Mouse (Mus musculus) neural tube, embryonic 11.5 days (tissue): Measurements from ENCODE around the gene Dnm2. TPM values are rescaled to one million over a fixed set of nuclear protein-coding genes. Genes with fewer than 3 reads are reported as not detected.
"Not testable (repeated sequence)": the region's sequence is repeated elsewhere in the genome, so short reads cannot be mapped to it uniquely, and the experiment has no call there.

ENCODE experiments used
- ATAC-seq: fragments of 200-750 bp; cut with Nextera tagmentation; 2 replicates; pipeline ENCODE4 v1.8.0; 2017; ENCODE audit warnings: moderate number of reproducible peaks, mild to moderate bottlenecking, moderate TSS enrichment, moderate library complexity; ENCODE audit not compliant: insufficient read depth, low FRiP score, low TSS enrichment
- DNase-seq: peaks from one replicate; pipeline ENCODE4 v3.0.0-alpha.2; 2015; ENCODE audit warnings: low spot score
- H3K27ac ChIP-seq: fragments of 300-500 bp; sonication (generic); 2 replicates; pipeline ENCODE4 v1.5.1; 2014; ENCODE audit warnings: low read depth, mild to moderate bottlenecking, low read length
- H3K27me3 ChIP-seq: fragments of 300-500 bp; sonication (generic); 2 replicates; pipeline ENCODE4 v1.6.1; 2014; ENCODE audit warnings: mild to moderate bottlenecking, low read length, mixed read lengths; ENCODE audit not compliant: control insufficient read depth, insufficient read depth
- H3K36me3 ChIP-seq: fragments of 300-500 bp; sonication (generic); 2 replicates; pipeline ENCODE4 v1.6.1; 2014; ENCODE audit warnings: mild to moderate bottlenecking, low read length, moderate library complexity, mixed read lengths; ENCODE audit not compliant: control insufficient read depth, insufficient read depth
- H3K4me1 ChIP-seq: fragments of 300-500 bp; sonication (generic); 2 replicates; pipeline ENCODE4 v1.6.1; 2014; ENCODE audit warnings: low read length, mixed read lengths; ENCODE audit not compliant: control insufficient read depth, insufficient read depth
- H3K4me2 ChIP-seq: fragments of 300-500 bp; sonication (generic); 2 replicates; pipeline ENCODE4 v1.6.1; 2014; ENCODE audit warnings: low read depth, mild to moderate bottlenecking, moderate library complexity
- H3K4me3 ChIP-seq: fragments of 300-500 bp; sonication (generic); 2 replicates; pipeline ENCODE4 v1.5.1; 2014; ENCODE audit warnings: low read depth, low read length
- H3K9ac ChIP-seq: fragments of 300-500 bp; sonication (generic); 2 replicates; pipeline ENCODE4 v1.6.1; 2014; ENCODE audit warnings: mild to moderate bottlenecking, low read length
- H3K9me3 ChIP-seq: fragments of 300-500 bp; sonication (generic); 2 replicates; pipeline ENCODE4 v1.6.1; 2016; ENCODE audit warnings: low read length; ENCODE audit not compliant: control insufficient read depth
- WGBS: fragments of 180-500 bp; shearing (Covaris S2); extraction: QIAGEN DNeasy Blood & Tissue Kit; methylation state at CpG from one replicate; pipeline ENCODE4 v1.1.7; 2014; 5-methylcytosine and 5-hydroxymethylcytosine counted together
- polyA plus RNA-seq: library from polyadenylated mRNA; unstranded; fragments of >200 nt; fragmentation: Nextera tagmentation; extraction: Ambion mirVana; gene quantifications from 2 replicates; pipeline ENCODE4 v1.2.1, GENCODE M21; 2014

Gene Dnm2
- polyA plus RNA-seq, 1 experiment from 2014 or later = 69.7 TPM

- H3K27me3 ChIP-seq = no peaks in the 10 kb centered on the region
- WGBS = 88% methylated on average over 3 of the region's 3 CpGs
- DNase-seq (no peak), ATAC-seq (no peak)
- H3K4me2 ChIP-seq = no peak overlapping the region
- no peak overlapping the region for H3K27ac ChIP-seq
- no peaks in the 10 kb centered on the region for H3K4me1 ChIP-seq
- H3K9me3 ChIP-seq = no peaks in the 10 kb centered on the region
- no peaks in the 10 kb centered on the region; the same call in 1 of the 2 replicates for H3K36me3 ChIP-seq
- H3K4me3 ChIP-seq = no peak overlapping the region
- H3K9ac ChIP-seq = no peak overlapping the region
Observed at GRCm38 (mm10) chr9:21526634-21526944, 101.9 kb downstream of the Dnm2 start.

GRCm38 (mm10) chr9:21527100-21527801 lies 102.5 kb downstream of the Dnm2 start:
- Histone ChIP-seq H3K9me3 (no peaks in the 10 kb centered on the region), H3K4me1 (no peaks in the 10 kb centered on the region), H3K27me3 (no peaks in the 10 kb centered on the region), H3K9ac (no peak overlapping the region), H3K36me3 (no peaks in the 10 kb centered on the region; the same call in 1 of the 2 replicates), H3K4me2 (no peak overlapping the region), H3K4me3 (no peak overlapping the region), H3K27ac (no peak overlapping the region)
- no peak for DNase-seq
- ATAC-seq = no peak
- 95% methylated on average over 2 of the region's 2 CpGs for WGBS

DNA sequence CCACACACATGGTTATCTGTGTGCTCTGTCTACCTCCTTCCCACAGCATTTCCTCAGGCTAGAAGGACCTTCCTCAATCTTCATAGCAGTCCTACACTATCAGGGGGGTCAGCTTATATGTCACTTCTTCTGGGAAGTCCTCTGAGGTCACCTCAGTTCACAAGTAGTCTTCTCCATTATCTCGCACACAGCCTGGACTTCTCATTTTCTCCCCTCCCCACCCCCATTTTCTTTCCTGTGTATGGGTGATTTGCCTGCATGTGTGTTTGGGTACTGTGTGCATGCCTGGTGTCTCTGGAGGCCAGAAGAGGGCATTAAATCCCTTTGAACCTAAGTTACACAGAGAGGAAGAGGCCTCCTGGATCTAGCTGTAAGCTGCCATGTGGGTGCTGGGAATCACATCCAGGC lies 103.2 kb downstream of the Dnm2 start:
- 63% methylated on average over 1 of the region's 1 CpGs for WGBS
- H3K36me3 ChIP-seq = no peaks in the 10 kb centered on the region; the same call in 1 of the 2 replicates
- no peak for DNase-seq
- no peak for ATAC-seq
- H3K4me1 ChIP-seq = no peaks in the 10 kb centered on the region
- no peak overlapping the region for H3K4me2 ChIP-seq
- H3K27ac ChIP-seq = no peak overlapping the region
- no peaks in the 10 kb centered on the region for H3K27me3 ChIP-seq
- no peak overlapping the region for H3K9ac ChIP-seq
- no peak overlapping the region for H3K4me3 ChIP-seq
- H3K9me3 ChIP-seq = no peaks in the 10 kb centered on the region

GRCm38 (mm10) chr9:21536501-21536900 lies 111.8 kb downstream of the Dnm2 start:
- no peak for DNase-seq
- no peak overlapping the region for H3K4me3 ChIP-seq

GRCm38 (mm10) chr9:21537009-21537408 lies 112.3 kb downstream of the Dnm2 start:
- DNase-seq (no peak), ATAC-seq (no peak)
- Histone ChIP-seq H3K9ac (no peak overlapping the region), H3K36me3 (no peaks in the 10 kb centered on the region; the same call in 1 of the 2 replicates), H3K4me3 (no peak overlapping the region), H3K4me1 (no peaks in the 10 kb centered on the region), H3K4me2 (no peak overlapping the region), H3K27ac (no peak overlapping the region), H3K27me3 (no peaks in the 10 kb centered on the region), H3K9me3 (no peaks in the 10 kb centered on the region)
- WGBS = 85% methylated on average over 4 of the region's 4 CpGs

More at GRCm38 (mm10) chr9:21536501-21536900, 111.8 kb downstream of the Dnm2 start:
- ATAC-seq = no peak
- Histone ChIP-seq H3K27ac (no peak overlapping the region), H3K27me3 (no peaks in the 10 kb centered on the region), H3K36me3 (no peaks in the 10 kb centered on the region; the same call in 1 of the 2 replicates), H3K4me2 (no peak overlapping the region), H3K9ac (no peak overlapping the region), H3K4me1 (no peaks in the 10 kb centered on the region), H3K9me3 (no peaks in the 10 kb centered on the region)
- 92% methylated on average over 14 of the region's 14 CpGs for WGBS

DNA sequence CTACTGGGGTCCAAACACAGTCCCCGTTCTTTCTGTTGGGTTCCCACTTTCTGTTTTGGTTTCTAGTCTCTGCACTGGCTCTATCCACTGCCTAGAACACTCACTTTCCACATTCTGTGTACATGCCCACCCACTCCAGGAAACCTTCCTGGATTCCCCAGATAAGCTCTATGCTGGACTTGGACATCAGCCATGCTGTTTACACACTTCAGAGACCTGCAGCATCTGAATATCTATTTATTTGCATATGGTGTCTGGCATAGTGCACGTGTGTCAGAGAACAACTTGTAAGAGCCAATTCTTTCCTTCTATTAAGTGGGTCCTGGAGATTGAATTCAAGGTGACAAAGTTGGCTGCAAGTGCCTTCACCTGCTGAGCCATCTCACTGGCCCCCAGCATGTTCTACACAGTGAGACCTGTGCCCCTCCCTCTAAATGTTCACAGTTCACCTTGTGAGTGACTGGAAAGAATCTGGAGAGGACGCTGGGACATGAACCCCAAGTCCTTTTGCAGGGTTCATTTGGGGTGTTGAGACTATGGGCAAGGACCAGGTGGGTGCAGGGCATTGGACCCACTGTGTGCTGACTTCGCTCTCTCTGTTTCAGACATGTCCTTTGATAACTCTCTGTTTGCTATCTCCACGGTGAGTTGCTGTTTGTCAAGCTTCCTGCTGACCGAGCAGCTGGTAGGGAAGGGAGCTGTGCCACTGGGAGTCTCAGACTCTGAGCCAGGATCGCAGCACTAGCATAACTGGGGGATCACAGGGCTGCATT lies 115.5 kb downstream of the Dnm2 start:
- H3K9me3 ChIP-seq = no peaks in the 10 kb centered on the region
- no peak overlapping the region for H3K4me2 ChIP-seq
- 82% methylated on average over 7 of the region's 7 CpGs for WGBS
- H3K9ac ChIP-seq = no peak overlapping the region
- H3K4me3 ChIP-seq = no peak overlapping the region
- no peaks in the 10 kb centered on the region for H3K27me3 ChIP-seq
- H3K4me1 ChIP-seq = peaks cover 4% of the 10 kb centered on the region; the same call in 1 of the 2 replicates
- DNase-seq = no peak
- H3K27ac ChIP-seq = no peak overlapping the region
- no peak for ATAC-seq
- H3K36me3 ChIP-seq = no peaks in the 10 kb centered on the region; the same call in 1 of the 2 replicates

DNA sequence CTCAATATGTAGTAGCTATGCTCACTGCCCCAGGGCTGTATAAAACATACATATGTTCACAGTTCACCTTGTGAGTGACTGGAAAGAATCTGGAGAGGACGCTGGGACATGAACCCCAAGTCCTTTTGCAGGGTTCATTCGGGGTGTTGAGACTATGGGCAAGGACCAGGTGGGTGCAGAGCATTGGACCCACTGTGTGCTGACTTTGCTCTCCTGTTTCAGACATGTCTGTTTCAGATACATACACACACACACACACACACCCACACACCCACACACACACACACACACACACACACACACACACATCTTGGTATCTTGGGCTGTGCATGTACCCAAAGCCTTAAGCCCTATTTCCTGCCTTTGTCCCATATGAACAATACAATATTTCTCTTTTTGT lies 117.3 kb downstream of the Dnm2 start:
- ATAC-seq, H3K27me3 ChIP-seq, DNase-seq: not testable (repeated sequence)

GRCm38 (mm10) chr9:21545351-21545915 lies 120.7 kb downstream of the Dnm2 start:
- Histone ChIP-seq H3K27ac (peak overlapping the region; percentile 97), H3K4me3 (peak overlapping the region; percentile 84), H3K9ac (peak overlapping the region; percentile 65), H3K4me2 (peak overlapping the region; percentile 81), H3K9me3 (no peaks in the 10 kb centered on the region), H3K27me3 (no peaks in the 10 kb centered on the region), H3K4me1 (peaks cover 13% of the 10 kb centered on the region), H3K36me3 (no peaks in the 10 kb centered on the region)
- WGBS = 4% methylated on average over 9 of the region's 9 CpGs
- DNase-seq (no peak), ATAC-seq (peak; percentile 46)

More for the DNA sequence above, 117.3 kb downstream of the Dnm2 start:
- not testable (repeated sequence) for H3K9me3 ChIP-seq, H3K4me3 ChIP-seq, H3K36me3 ChIP-seq, H3K4me2 ChIP-seq, H3K9ac ChIP-seq, H3K27ac ChIP-seq, H3K4me1 ChIP-seq
- WGBS = 87% methylated on average over 2 of the region's 2 CpGs
